Mouse (Mus musculus) lung, embryonic 16.5 days (tissue): ENCODE measurements around the gene Chek2. TPM values are rescaled to one million over a fixed set of nuclear protein-coding genes. Genes with fewer than 3 reads are reported as not detected.

Source experiments
- ATAC-seq: fragments of 200-750 bp; cut with Nextera tagmentation; 2 replicates; pipeline ENCODE4 v1.8.0; 2017; ENCODE audit warnings: low read depth, mild to moderate bottlenecking, moderate library complexity
- H3K27ac ChIP-seq: fragments of 300-500 bp; sonication (generic); 2 replicates; pipeline ENCODE4 v1.5.1; 2014; ENCODE audit warnings: mild to moderate bottlenecking, control low read depth, low read length
- H3K27me3 ChIP-seq: fragments of 300-500 bp; sonication (generic); 2 replicates; pipeline ENCODE4 v1.6.1; 2014; ENCODE audit warnings: low read depth, low read length, mixed read lengths; ENCODE audit not compliant: control insufficient read depth, insufficient read depth
- H3K36me3 ChIP-seq: fragments of 300-500 bp; sonication (generic); 2 replicates; pipeline ENCODE4 v1.6.1; 2014; ENCODE audit warnings: low read length; ENCODE audit not compliant: control insufficient read depth, insufficient read depth
- H3K4me1 ChIP-seq: fragments of 300-500 bp; sonication (generic); replicated peaks from 2 replicates; pipeline ENCODE4 v1.6.1; 2014; ENCODE audit warnings: low read length, mixed read lengths; ENCODE audit not compliant: control insufficient read depth, insufficient read depth
- H3K4me2 ChIP-seq: fragments of 300-500 bp; sonication (generic); 2 replicates; pipeline ENCODE4 v1.6.1; 2014; ENCODE audit warnings: low read depth, low read length, control low read depth
- H3K4me3 ChIP-seq: fragments of 300-500 bp; sonication (generic); 2 replicates; pipeline ENCODE4 v1.5.1; 2014; ENCODE audit warnings: mild to moderate bottlenecking, low read length, control low read depth
- H3K9ac ChIP-seq: fragments of 300-500 bp; sonication (generic); 2 replicates; pipeline ENCODE4 v1.6.1; 2014; ENCODE audit warnings: low read length, control low read depth
- H3K9me3 ChIP-seq: fragments of 300-500 bp; sonication (generic); 2 replicates; pipeline ENCODE4 v1.6.1; 2016; ENCODE audit warnings: low read length; ENCODE audit not compliant: control insufficient read depth
- WGBS: fragments of 180-500 bp; shearing (Covaris S2); extraction: QIAGEN DNeasy Blood & Tissue Kit; methylation state at CpG from one replicate; pipeline ENCODE4 v1.1.7; 2014; 5-methylcytosine and 5-hydroxymethylcytosine counted together
- polyA plus RNA-seq: library from polyadenylated mRNA; unstranded; fragments of >200 nt; fragmentation: Nextera tagmentation; extraction: Ambion mirVana; gene quantifications from 2 replicates; pipeline ENCODE4 v1.2.1, GENCODE M21; 2015

Gene Chek2
- polyA plus RNA-seq, 1 experiment from 2014 or later = 32.1 TPM

- ATAC-seq = no peak
- H3K4me1 ChIP-seq = peaks cover 13% of the 10 kb centered on the region
- no peaks in the 10 kb centered on the region for H3K27me3 ChIP-seq
- H3K4me3 ChIP-seq = peak overlapping the region; percentile 81
- no peaks in the 10 kb centered on the region for H3K9me3 ChIP-seq
- H3K9ac ChIP-seq = peak overlapping the region; percentile 97
- H3K4me2 ChIP-seq = peak overlapping the region; percentile 91
- peaks cover 12% of the 10 kb centered on the region for H3K36me3 ChIP-seq
- peak overlapping the region; percentile 62; the same call in 1 of the 2 replicates for H3K27ac ChIP-seq
- WGBS = 75% methylated on average over 4 of the region's 4 CpGs
These were observed 32.3 kb upstream of the Chek2 start for GRCm38 (mm10) chr5:110807453-110807852.

- Histone ChIP-seq H3K4me1 (peaks cover 13% of the 10 kb centered on the region), H3K36me3 (peaks cover 10% of the 10 kb centered on the region), H3K27me3 (no peaks in the 10 kb centered on the region), H3K9ac (peak overlapping the region; percentile 97), H3K4me3 (peak overlapping the region; percentile 81), H3K9me3 (no peaks in the 10 kb centered on the region), H3K4me2 (peak overlapping the region; percentile 91), H3K27ac (peak overlapping the region; percentile 74)
- peak; percentile 70 for ATAC-seq
- 2% methylated on average over 14 of the region's 14 CpGs for WGBS
These were observed 31.6 kb upstream of the Chek2 start for GRCm38 (mm10) chr5:110808061-110808631.

DNA sequence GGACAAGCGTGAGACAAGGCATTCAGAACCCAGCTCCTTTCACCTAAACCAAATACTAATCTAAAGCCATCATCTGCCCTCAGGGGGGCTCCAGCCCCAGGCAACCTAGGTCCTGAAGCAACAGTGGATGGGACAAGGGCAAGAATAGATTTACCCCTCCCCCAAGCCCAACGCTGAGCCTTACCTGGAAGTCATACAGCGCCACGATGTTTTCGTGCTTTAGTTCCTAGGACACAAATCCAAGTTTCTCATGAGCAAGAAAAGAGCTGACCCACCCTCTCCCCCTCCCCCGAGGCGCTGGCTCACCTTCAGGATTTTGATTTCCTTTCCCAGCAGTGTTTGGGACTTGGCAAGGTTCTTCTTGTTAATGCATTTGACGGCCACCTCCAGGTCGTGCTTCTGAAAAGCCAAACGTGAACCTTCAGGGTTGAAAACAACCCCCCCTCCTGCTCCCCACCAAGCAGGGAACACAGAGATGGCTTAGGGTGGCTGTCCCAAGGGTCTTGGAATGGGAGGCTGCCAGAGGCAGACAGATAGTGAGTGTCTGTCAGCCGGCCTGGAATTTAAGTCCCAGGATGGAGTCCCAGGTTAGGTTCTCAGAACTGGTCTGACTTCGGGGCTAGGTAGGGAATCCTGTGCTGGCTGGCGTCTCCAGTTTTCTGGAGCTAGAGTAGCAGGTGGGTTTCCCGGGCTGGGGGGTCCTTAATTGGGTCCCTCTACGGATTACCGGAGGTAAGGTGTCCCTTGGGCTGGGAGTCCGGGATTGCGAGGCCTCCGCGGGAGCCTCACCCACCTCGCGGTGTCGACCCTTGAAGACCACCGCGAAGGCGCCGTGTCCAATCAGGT is 30.7 kb upstream of the Chek2 start:
- under 1% methylated on average over 27 of the region's 27 CpGs for WGBS
- Histone ChIP-seq H3K4me1 (peaks cover 13% of the 10 kb centered on the region), H3K4me2 (peak overlapping the region; percentile 91), H3K27me3 (no peaks in the 10 kb centered on the region), H3K27ac (peak overlapping the region; percentile 74), H3K9me3 (no peaks in the 10 kb centered on the region), H3K9ac (peak overlapping the region; percentile 97), H3K36me3 (peaks cover 8% of the 10 kb centered on the region), H3K4me3 (peak overlapping the region; percentile 81)
- ATAC-seq = no peak

DNA sequence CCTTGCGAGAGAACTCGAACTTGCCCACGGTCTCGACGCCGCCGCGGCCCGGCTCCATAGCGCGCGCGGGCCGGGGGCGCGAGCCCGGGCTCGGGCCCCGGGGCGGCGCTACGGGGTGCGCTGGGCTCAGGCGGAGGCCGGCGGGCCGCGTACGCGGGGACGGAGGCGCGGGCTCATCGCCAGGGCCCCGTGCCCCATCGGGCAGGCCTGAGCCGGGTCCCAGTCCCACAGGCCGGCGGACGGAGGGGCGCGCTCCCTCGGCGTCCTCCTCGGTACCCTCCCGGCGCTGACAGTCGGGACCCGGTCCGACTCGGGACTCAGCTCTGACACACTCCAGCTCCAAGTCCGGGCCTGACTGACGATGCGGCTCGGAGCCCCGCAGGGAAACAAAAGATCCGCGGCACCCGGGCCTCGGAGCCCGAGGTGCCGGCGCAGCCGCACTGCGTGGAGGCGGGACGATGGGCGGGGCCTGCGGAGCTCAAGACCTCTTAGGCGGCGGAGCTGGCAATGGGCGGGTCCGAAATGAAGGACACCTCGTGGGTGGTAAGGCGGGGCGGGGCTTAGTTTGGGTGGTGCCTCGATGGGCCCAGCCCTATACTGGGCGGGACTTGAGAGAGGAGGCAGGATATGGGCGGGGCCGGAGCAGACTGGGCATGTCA is 30.0 kb upstream of the Chek2 start, which contains the start of gene Ulk1:
Ulk1 (minus strand) TSS at position 431 of the 659 bp plus-strand sequence.
- peak; percentile 97 for ATAC-seq
- H3K4me3 ChIP-seq = peak within 1 kb of the TSS; percentile 81
- peak within 1 kb of the TSS; percentile 91 for H3K4me2 ChIP-seq
- peak within 1 kb of the TSS; percentile 97 for H3K9ac ChIP-seq
- H3K27ac ChIP-seq = peak within 1 kb of the TSS; percentile 74
- H3K36me3 ChIP-seq = peaks cover 6% of the 10 kb centered on the region
- 0% methylated on average over 54 of the region's 80 CpGs for WGBS
- H3K4me1 ChIP-seq = peaks cover 13% of the 10 kb centered on the region
- H3K9me3 ChIP-seq = no peaks in the 10 kb centered on the region
- no peaks in the 10 kb centered on the region for H3K27me3 ChIP-seq

DNA sequence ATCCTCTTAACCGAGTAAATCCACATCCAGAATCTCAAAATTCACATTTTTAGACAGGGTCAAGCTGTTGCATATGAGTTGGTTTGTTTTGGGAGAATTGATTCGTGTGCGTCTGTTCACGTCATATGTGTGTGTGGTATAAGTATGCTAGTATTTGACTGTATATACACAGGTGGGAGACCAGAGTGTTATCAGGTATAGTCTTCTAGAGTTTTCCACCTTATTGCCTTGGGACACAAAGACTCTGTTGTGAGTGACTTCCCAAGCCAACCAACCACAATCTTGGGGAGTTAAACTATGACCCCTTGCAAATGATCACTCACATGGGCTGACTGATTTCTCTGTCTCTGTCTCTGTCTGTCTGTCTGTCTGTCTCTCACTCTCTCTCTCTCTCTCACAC is 15.4 kb upstream of the Chek2 start:
- H3K4me1 ChIP-seq = no peaks in the 10 kb centered on the region
- no peak overlapping the region for H3K27ac ChIP-seq
- no peaks in the 10 kb centered on the region for H3K27me3 ChIP-seq
- H3K4me2 ChIP-seq = no peak overlapping the region
- no peak overlapping the region for H3K9ac ChIP-seq
- ATAC-seq = no peak
- H3K36me3 ChIP-seq = no peaks in the 10 kb centered on the region
- WGBS = 70% methylated on average over 4 of the region's 4 CpGs
- H3K4me3 ChIP-seq = no peak overlapping the region
- no peaks in the 10 kb centered on the region for H3K9me3 ChIP-seq

GRCm38 (mm10) chr5:110826781-110827495 is 12.8 kb upstream of the Chek2 start:
- no peaks in the 10 kb centered on the region for H3K27me3 ChIP-seq
- H3K27ac ChIP-seq = no peak overlapping the region
- no peaks in the 10 kb centered on the region for H3K4me1 ChIP-seq
- no peaks in the 10 kb centered on the region for H3K36me3 ChIP-seq
- H3K4me2 ChIP-seq = no peak overlapping the region
- 83% methylated on average over 8 of the region's 8 CpGs for WGBS
- ATAC-seq = no peak
- H3K4me3 ChIP-seq = no peak overlapping the region
- no peak overlapping the region for H3K9ac ChIP-seq
- no peaks in the 10 kb centered on the region for H3K9me3 ChIP-seq

GRCm38 (mm10) chr5:110827576-110827975 is 12.2 kb upstream of the Chek2 start:
- no peaks in the 10 kb centered on the region for H3K36me3 ChIP-seq
- H3K27ac ChIP-seq = no peak overlapping the region
- no peak for ATAC-seq
- no peaks in the 10 kb centered on the region for H3K9me3 ChIP-seq
- H3K4me2 ChIP-seq = no peak overlapping the region
- no peak overlapping the region for H3K4me3 ChIP-seq
- H3K27me3 ChIP-seq = no peaks in the 10 kb centered on the region
- H3K4me1 ChIP-seq = no peaks in the 10 kb centered on the region
- WGBS = 93% methylated on average over 5 of the region's 5 CpGs
- no peak overlapping the region for H3K9ac ChIP-seq

DNA sequence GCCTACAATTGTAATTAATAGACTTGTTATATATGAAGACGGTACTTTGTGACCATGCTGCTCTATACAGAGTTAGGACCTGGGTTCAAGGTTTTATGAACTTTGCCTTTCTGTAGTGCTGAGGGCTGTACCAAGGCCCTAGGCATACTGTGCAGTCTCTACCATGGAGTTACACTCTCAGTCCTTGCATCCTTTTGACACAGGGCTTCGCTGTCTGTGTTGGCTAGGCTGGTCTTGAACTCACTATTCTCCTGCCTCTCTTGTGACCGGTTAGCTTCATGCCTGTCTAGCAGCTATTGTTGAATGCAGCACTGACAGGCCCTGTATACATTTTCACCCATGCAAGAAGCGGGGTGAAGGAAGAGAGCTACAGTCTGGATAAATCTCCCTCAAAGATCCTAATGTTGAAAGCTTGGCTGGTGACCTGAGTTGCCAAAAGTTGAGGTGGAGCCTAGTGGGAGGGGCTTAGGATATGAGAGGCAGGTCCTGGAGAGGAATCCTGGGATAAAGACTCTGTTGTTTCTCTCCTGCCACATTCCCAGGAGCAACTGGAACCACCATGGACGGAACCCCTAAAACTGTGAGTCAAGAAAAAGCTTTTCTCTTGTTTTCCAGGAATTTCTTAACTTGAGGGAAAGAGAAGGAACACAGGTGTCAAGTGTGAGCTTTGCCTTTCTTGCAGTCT is 8.6 kb upstream of the Chek2 start:
- Histone ChIP-seq H3K27ac (no peak overlapping the region), H3K4me1 (peaks cover 6% of the 10 kb centered on the region), H3K36me3 (no peaks in the 10 kb centered on the region), H3K27me3 (no peaks in the 10 kb centered on the region), H3K9me3 (no peaks in the 10 kb centered on the region), H3K9ac (no peak overlapping the region), H3K4me3 (no peak overlapping the region), H3K4me2 (no peak overlapping the region)
- no peak for ATAC-seq
- 83% methylated on average over 5 of the region's 5 CpGs for WGBS
